Mouse (Mus musculus) CH12.LX (cell line): ENCODE measurements around the gene Sptbn4. TPM values are rescaled to one million over a fixed set of nuclear protein-coding genes. Genes with fewer than 3 reads are reported as not detected.

ENCODE experiments used
- DNase-seq: peaks from one replicate; pipeline ENCODE4 v3.0.0-alpha.2; 2013; ENCODE audit errors: extremely low read depth
- H3K27ac ChIP-seq: 2 replicates; pipeline ENCODE4 v1.5.1; 2012; ENCODE audit warnings: low read depth, mild to moderate bottlenecking, control low read depth, moderate library complexity; ENCODE audit not compliant: insufficient read depth
- H3K27me3 ChIP-seq: replicated peaks from 2 replicates; pipeline ENCODE3; 2012; ENCODE audit warnings: inconsistent platforms
- H3K36me3 ChIP-seq, 2 experiments: replicated peaks in 1 of 2; 2 replicates each; pipeline versions ENCODE3 to v1.6.1; 2012; ENCODE audit warnings: inconsistent platforms in 1 of 2, low read length in 1 of 2, mild to moderate bottlenecking in 1 of 2, mixed read lengths in 1 of 2, moderate library complexity in 1 of 2; ENCODE audit not compliant: control insufficient read depth in 1 of 2, insufficient read depth in 1 of 2
- H3K4me1 ChIP-seq, 2 experiments: 2 replicates each; pipeline ENCODE4 v1.6.1; 2012; ENCODE audit warnings: inconsistent platforms in 1 of 2, moderate library complexity in 1 of 2; ENCODE audit not compliant: insufficient read depth in 2 of 2, control insufficient read depth in 1 of 2
- H3K4me2 ChIP-seq: 2 replicates; pipeline ENCODE4 v1.6.1; 2012; ENCODE audit warnings: low read depth, mild to moderate bottlenecking, control low read depth; ENCODE audit not compliant: poor library complexity, insufficient read depth, severe bottlenecking
- H3K4me3 ChIP-seq, 3 experiments: fragments of 150-350 bp in 1 of 3; sonication (generic) in 1 of 3; replicated peaks in 1 of 3; 2 replicates each; pipeline versions ENCODE3 to v1.5.1; 2011 to 2012; ENCODE audit warnings: low read depth in 2 of 3, low read length in 2 of 3, mild to moderate bottlenecking in 2 of 3, moderate library complexity in 2 of 3, control low read depth in 1 of 3, improper control_type of control experiment in 1 of 3, inconsistent platforms in 1 of 3, mixed read lengths in 1 of 3; ENCODE audit not compliant: poor library complexity in 1 of 3
- H3K79me2 ChIP-seq: replicated peaks from 2 replicates; pipeline ENCODE4 v1.6.1; 2012; ENCODE audit warnings: mild to moderate bottlenecking, moderate library complexity; ENCODE audit not compliant: control insufficient read depth, poor library complexity, insufficient read depth, severe bottlenecking; ENCODE audit errors: extremely low read depth
- H3K9ac ChIP-seq: 2 replicates; pipeline ENCODE4 v1.6.1; 2012; ENCODE audit warnings: low read depth, mild to moderate bottlenecking, control low read depth, moderate library complexity; ENCODE audit not compliant: insufficient read depth
- H3K9me3 ChIP-seq: replicated peaks from 2 replicates; pipeline ENCODE3; 2012; ENCODE audit warnings: low read length, inconsistent platforms, mixed read lengths
- BHLHE40 ChIP-seq: IDR thresholded peaks from 2 replicates; pipeline ENCODE4 v1.6.1; 2011; ENCODE audit warnings: mild to moderate bottlenecking, low read depth, low read length, improper control_type of control experiment
- CHD1 ChIP-seq: IDR thresholded peaks from 2 replicates; pipeline ENCODE4 v1.6.1; 2012; ENCODE audit warnings: low read depth, low read length, improper control_type of control experiment, inconsistent platforms
- CHD2 ChIP-seq: IDR thresholded peaks from 2 replicates; pipeline ENCODE4 v1.6.1; 2011; ENCODE audit warnings: low read length, improper control_type of control experiment
- CTCF ChIP-seq, 2 experiments: IDR thresholded peaks in 1 of 2; conservative IDR thresholded peaks in 1 of 2; 2 replicates each; pipeline ENCODE4 v1.5.1; 2011 to 2012; ENCODE audit warnings: low read depth in 2 of 2, low read length in 2 of 2, improper control_type of control experiment in 1 of 2, inconsistent platforms in 1 of 2, mild to moderate bottlenecking in 1 of 2, moderate library complexity in 1 of 2
- E2F4 ChIP-seq: IDR thresholded peaks from 2 replicates; pipeline ENCODE4 v1.6.1; 2011; ENCODE audit warnings: low read depth, low read length, improper control_type of control experiment; ENCODE audit not compliant: insufficient replicate concordance
- ELF1 ChIP-seq: IDR thresholded peaks from 2 replicates; pipeline ENCODE4 v1.6.1; 2014; ENCODE audit warnings: low read depth, mild to moderate bottlenecking, inconsistent platforms, low read length, improper control_type of control experiment
- EP300 ChIP-seq: IDR thresholded peaks from 2 replicates; pipeline ENCODE4 v1.6.1; 2011; ENCODE audit warnings: low read length, improper control_type of control experiment
- ETS1 ChIP-seq: conservative IDR thresholded peaks from 2 replicates; pipeline ENCODE4 v1.6.1; 2012; ENCODE audit warnings: low read depth, mild to moderate bottlenecking, inconsistent platforms, low read length, improper control_type of control experiment, moderate library complexity
- GABPA ChIP-seq: IDR thresholded peaks from 2 replicates; pipeline ENCODE4 v1.6.1; 2012; ENCODE audit warnings: low read depth, low read length, improper control_type of control experiment, inconsistent platforms; ENCODE audit not compliant: insufficient replicate concordance
- HCFC1 ChIP-seq: IDR thresholded peaks from 2 replicates; pipeline ENCODE4 v1.6.1; 2012; ENCODE audit warnings: low read depth, mild to moderate bottlenecking, inconsistent platforms, low read length, improper control_type of control experiment
- IRF4 ChIP-seq: IDR thresholded peaks from 2 replicates; pipeline ENCODE4 v1.6.1; 2014; ENCODE audit warnings: low read depth, mild to moderate bottlenecking, inconsistent platforms, low read length, improper control_type of control experiment
- JUN ChIP-seq: IDR thresholded peaks from 2 replicates; pipeline ENCODE4 v1.6.1; 2011; ENCODE audit warnings: low read depth, mild to moderate bottlenecking, low read length, improper control_type of control experiment, moderate library complexity; ENCODE audit not compliant: insufficient read depth
- JUND ChIP-seq: conservative IDR thresholded peaks from 2 replicates; pipeline ENCODE4 v1.6.1; 2011; ENCODE audit warnings: low read depth, low read length, improper control_type of control experiment
- KAT2A ChIP-seq: IDR thresholded peaks from 2 replicates; pipeline ENCODE4 v1.6.1; 2012; ENCODE audit warnings: low read length, improper control_type of control experiment, inconsistent platforms; ENCODE audit not compliant: insufficient replicate concordance
- MAFK ChIP-seq: IDR thresholded peaks from 2 replicates; pipeline ENCODE4 v1.6.1; 2011; ENCODE audit warnings: low read length, improper control_type of control experiment; ENCODE audit not compliant: insufficient replicate concordance
- MAX ChIP-seq: IDR thresholded peaks from 2 replicates; pipeline ENCODE4 v1.6.1; 2011; ENCODE audit warnings: low read length, improper control_type of control experiment
- MAZ ChIP-seq: IDR thresholded peaks from 2 replicates; pipeline ENCODE4 v1.6.1; 2012; ENCODE audit warnings: low read depth, mild to moderate bottlenecking, inconsistent platforms, low read length, improper control_type of control experiment, moderate library complexity
- MEF2A ChIP-seq: IDR thresholded peaks from 2 replicates; pipeline ENCODE4 v1.6.1; 2014; ENCODE audit warnings: low read depth, mild to moderate bottlenecking, inconsistent platforms, low read length, improper control_type of control experiment, borderline replicate concordance
- MXI1 ChIP-seq: IDR thresholded peaks from 2 replicates; pipeline ENCODE4 v1.6.1; 2011; ENCODE audit warnings: mild to moderate bottlenecking, low read depth, low read length, improper control_type of control experiment
- MYC ChIP-seq: IDR thresholded peaks from 2 replicates; pipeline ENCODE4 v1.6.1; 2011; ENCODE audit warnings: low read depth, mild to moderate bottlenecking, improper control_type of control experiment, low read length
- NELFE ChIP-seq: IDR thresholded peaks from 2 replicates; pipeline ENCODE4 v1.6.1; 2011; ENCODE audit warnings: low read depth, low read length, improper control_type of control experiment
- NRF1 ChIP-seq: IDR thresholded peaks from 2 replicates; pipeline ENCODE4 v1.6.1; 2014; ENCODE audit warnings: low read depth, mild to moderate bottlenecking, inconsistent platforms, low read length, improper control_type of control experiment, moderate library complexity
- PAX5 ChIP-seq: IDR thresholded peaks from 2 replicates; pipeline ENCODE4 v1.6.1; 2012; ENCODE audit warnings: low read length, inconsistent platforms, mixed read lengths
- POLR2A ChIP-seq: IDR thresholded peaks from 2 replicates; pipeline ENCODE4 v1.6.1; 2011; ENCODE audit warnings: low read depth, mild to moderate bottlenecking, improper control_type of control experiment, low read length
- POLR2AphosphoS2 ChIP-seq: IDR thresholded peaks from 2 replicates; pipeline ENCODE4 v1.6.1; 2011; ENCODE audit warnings: low read depth, low read length, improper control_type of control experiment
- RAD21 ChIP-seq: IDR thresholded peaks from 2 replicates; pipeline ENCODE4 v1.6.1; 2011; ENCODE audit warnings: low read depth, mild to moderate bottlenecking, low read length, improper control_type of control experiment, moderate library complexity
- RCOR1 ChIP-seq: conservative IDR thresholded peaks from 2 replicates; pipeline ENCODE4 v1.6.1; 2012; ENCODE audit warnings: low read depth, mild to moderate bottlenecking, inconsistent platforms, low read length, improper control_type of control experiment
- SIN3A ChIP-seq: IDR thresholded peaks from 2 replicates; pipeline ENCODE4 v1.6.1; 2012; ENCODE audit warnings: low read length, improper control_type of control experiment, inconsistent platforms
- SMC3 ChIP-seq: IDR thresholded peaks from 2 replicates; pipeline ENCODE4 v1.6.1; 2011; ENCODE audit warnings: low read depth, low read length, improper control_type of control experiment
- TBP ChIP-seq: conservative IDR thresholded peaks from 2 replicates; pipeline ENCODE4 v1.6.1; 2011; ENCODE audit warnings: low read depth, low read length, improper control_type of control experiment
- TCF12 ChIP-seq: IDR thresholded peaks from 2 replicates; pipeline ENCODE4 v1.6.1; 2014; ENCODE audit warnings: low read depth, mild to moderate bottlenecking, inconsistent platforms, low read length, improper control_type of control experiment
- UBTF ChIP-seq: IDR thresholded peaks from 2 replicates; pipeline ENCODE4 v1.6.1; 2012; ENCODE audit warnings: low read depth, mild to moderate bottlenecking, inconsistent platforms, low read length, improper control_type of control experiment, moderate library complexity
- USF1 ChIP-seq: IDR thresholded peaks from 2 replicates; pipeline ENCODE4 v1.6.1; 2014; ENCODE audit warnings: low read depth, mild to moderate bottlenecking, inconsistent platforms, low read length, improper control_type of control experiment
- USF2 ChIP-seq: conservative IDR thresholded peaks from 2 replicates; pipeline ENCODE4 v1.6.1; 2011; ENCODE audit warnings: low read depth, low read length, improper control_type of control experiment
- ZC3H11A ChIP-seq: IDR thresholded peaks from 2 replicates; pipeline ENCODE4 v1.6.1; 2012; ENCODE audit warnings: low read depth, mild to moderate bottlenecking, inconsistent platforms, low read length, improper control_type of control experiment
- ZKSCAN1 ChIP-seq: IDR thresholded peaks from 2 replicates; pipeline ENCODE4 v1.6.1; 2012; ENCODE audit warnings: low read depth, inconsistent platforms, low read length, improper control_type of control experiment, borderline replicate concordance
- ZMIZ1 ChIP-seq: IDR thresholded peaks from 2 replicates; pipeline ENCODE4 v1.6.1; 2012; ENCODE audit warnings: low read depth, mild to moderate bottlenecking, inconsistent platforms, low read length, improper control_type of control experiment
- ZNF384 ChIP-seq: IDR thresholded peaks from 2 replicates; pipeline ENCODE4 v1.6.1; 2012; ENCODE audit warnings: low read depth, low read length, improper control_type of control experiment, inconsistent platforms
- dilution Hi-C: fragments of 300-500 bp; cut with MboI; formaldehyde crosslinking; loops from 2 replicates; pipeline ENCODE4 v1.14.3; 2020; ENCODE audit warnings: low sequenced_read_pairs; ENCODE audit not compliant: extremely low pct_unique_long_range_greater_than_20kb, extremely low pct_ligation_motif_present
- in situ Hi-C: fragments of 300-500 bp; cut with MboI; formaldehyde crosslinking; loops from 3 replicates; pipeline ENCODE4 v1.14.3; 2019; ENCODE audit warnings: low sequenced_read_pairs, low pct_ligation_motif_present, low pct_unique_long_range_greater_than_20kb, mixed read lengths
- polyA plus RNA-seq: library from polyadenylated mRNA; unstranded; fragments of >175 nt; gene quantifications from 2 replicates; pipeline ENCODE4 v1.2.1, GENCODE M21; 2012; ENCODE audit warnings: low read depth; ENCODE audit not compliant: insufficient read length
- total RNA-seq, 2 experiments: library from RNA; depleted of rRNA; stranded (reverse); fragments of 300-350 nt in 1 of 2; fragments of >200 nt in 1 of 2; gene quantifications; 2 replicates each; pipeline ENCODE4 v1.2.3; 2012 to 2014

Gene Sptbn4
- total and polyA plus RNA-seq, 3 experiments = 0.21 to 0.38 (median 0.24) TPM

DNA sequence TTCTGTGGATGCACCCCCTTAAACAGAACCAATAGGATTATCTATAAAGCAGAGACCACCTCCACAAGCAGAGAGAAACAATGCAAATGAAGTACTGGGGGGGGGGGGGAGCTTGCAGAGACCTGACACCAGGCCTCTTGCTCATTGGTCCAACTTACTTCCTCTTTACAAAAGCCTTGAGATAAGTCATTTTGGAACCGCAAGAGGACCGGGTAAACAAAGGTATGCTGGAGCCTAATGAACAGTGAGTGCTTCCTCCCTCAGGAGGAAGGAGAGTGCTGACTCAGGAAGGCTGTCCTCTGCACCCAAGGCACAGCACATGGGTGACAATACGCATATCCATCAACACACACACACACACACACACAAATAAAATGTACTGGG lies 89.9 kb downstream of the Sptbn4 start:
- Histone ChIP-seq H3K9ac (peak overlapping the region; percentile 61), H3K4me1 (peaks cover 5 to 34% of the 10 kb centered on the region in 2 experiments), H3K27ac (peak overlapping the region; percentile 78), H3K4me2 (peak overlapping the region; percentile 51), H3K27me3 (peaks cover 4% of the 10 kb centered on the region), H3K4me3 (peak overlapping the region; percentile 65 to 95 (median 68)), H3K9me3 (peaks cover 2% of the 10 kb centered on the region), H3K79me2 (peaks cover 4% of the 10 kb centered on the region; the same call in 1 of the 2 replicates), H3K36me3 (peaks cover 5 to 13% of the 10 kb centered on the region in 2 experiments)
- dilution Hi-C loops = no loop called here
- in situ Hi-C loops = no loop called here
- no peak for TF ChIP-seq CTCF (conservative IDR thresholded peaks at IDR 0.05 in 1 of 2, IDR thresholded peaks at IDR 0.05 in 1 of 2; ENCODE audit: low read depth in 2 of 2, low read length in 2 of 2)
- TF ChIP-seq CHD1 = no peak
- no peak for TF ChIP-seq NRF1
- TF ChIP-seq IRF4 = peak; percentile 86
- peak; percentile 56; the same call in 1 of the 2 replicates for TF ChIP-seq ZMIZ1
- TF ChIP-seq MAX = peak; percentile 54; the same call in 1 of the 2 replicates
- TF ChIP-seq CHD2 = no peak
- 0 out of 2 replicates have a peak, but pooled peaks have one; percentile 55 for TF ChIP-seq KAT2A
- TF ChIP-seq HCFC1 = peak; percentile 43
- peak; percentile 80 for TF ChIP-seq SIN3A
- no peak for TF ChIP-seq ZNF384
- no peak for TF ChIP-seq GABPA
- no peak for TF ChIP-seq SMC3
- peak; percentile 45; the same call in 1 of the 2 replicates for TF ChIP-seq BHLHE40
- peak; percentile 65 for TF ChIP-seq NELFE
- no peak for TF ChIP-seq UBTF
- peak; percentile 41; the same call in 1 of the 2 replicates for TF ChIP-seq JUN
- TF ChIP-seq ZC3H11A = no peak
- no peak for TF ChIP-seq RAD21
- peak; percentile 54; the same call in 1 of the 2 replicates for TF ChIP-seq MXI1
- TF ChIP-seq USF1 = no peak
- TF ChIP-seq MYC = peak; percentile 73
- no peak for TF ChIP-seq E2F4
- TF ChIP-seq MAFK = peak; percentile 95
- TF ChIP-seq ELF1 = peak; percentile 71
- TF ChIP-seq ETS1 = peak; percentile 73
- TF ChIP-seq POLR2AphosphoS2 = no peak
- no peak for TF ChIP-seq ZKSCAN1
- no peak for TF ChIP-seq RCOR1
- TF ChIP-seq MEF2A = 0 out of 2 replicates have a peak, but pooled peaks have one; percentile 28
- no peak for TF ChIP-seq PAX5
- peak; percentile 53 for TF ChIP-seq EP300
- TF ChIP-seq JUND = peak; percentile 65; the same call in 1 of the 2 replicates
- peak; percentile 89 for TF ChIP-seq MAZ
- peak; percentile 68 for TF ChIP-seq POLR2A
- peak; percentile 46; the same call in 1 of the 2 replicates for TF ChIP-seq TBP
- TF ChIP-seq USF2 = no peak
- TF ChIP-seq TCF12 = peak; percentile 52; the same call in 1 of the 2 replicates
- DNase-seq = peak; percentile 92
